Mouse (Mus musculus) hematopoietic stem cell, adult 5-6 weeks (primary cell): ENCODE measurements around the gene Gm10160. TPM values are rescaled to one million over a fixed set of nuclear protein-coding genes. Genes with fewer than 3 reads are reported as not detected.

Experiments used
- ATAC-seq, 2 experiments: fragments of 125-278 bp in 1 of 2; replicated peaks in 1 of 2; 2 replicates each; pipeline ENCODE4 v1.8.0; 2016 to 2017; ENCODE audit warnings: inconsistent platforms in 2 of 2, mild to moderate bottlenecking in 2 of 2, moderate number of reproducible peaks in 2 of 2, low read depth in 1 of 2, moderate TSS enrichment in 1 of 2; ENCODE audit not compliant: low FRiP score in 2 of 2, poor library complexity in 2 of 2, severe bottlenecking in 2 of 2, insufficient read depth in 1 of 2, low TSS enrichment in 1 of 2
- total RNA-seq: library from RNA; stranded (forward); fragments of 172-1452, 232-1000 nt; gene quantifications from 2 replicates; pipeline ENCODE4 v1.2.3, GENCODE M21; 2017

The Gm10160 gene
- not detected in 2 replicates for total RNA-seq

GRCm38 (mm10) chr7:81855694-81856093 lies at the start of gene Gm10160:
Gm10160 (minus strand) TSS chr7:81855794.
- no peak for ATAC-seq

GRCm38 (mm10) chr7:81904926-81905325 lies 49.3 kb upstream of the Gm10160 start:
- no peak for ATAC-seq

GRCm38 (mm10) chr7:81904094-81904493 lies 48.5 kb upstream of the Gm10160 start:
- no peak for ATAC-seq

DNA sequence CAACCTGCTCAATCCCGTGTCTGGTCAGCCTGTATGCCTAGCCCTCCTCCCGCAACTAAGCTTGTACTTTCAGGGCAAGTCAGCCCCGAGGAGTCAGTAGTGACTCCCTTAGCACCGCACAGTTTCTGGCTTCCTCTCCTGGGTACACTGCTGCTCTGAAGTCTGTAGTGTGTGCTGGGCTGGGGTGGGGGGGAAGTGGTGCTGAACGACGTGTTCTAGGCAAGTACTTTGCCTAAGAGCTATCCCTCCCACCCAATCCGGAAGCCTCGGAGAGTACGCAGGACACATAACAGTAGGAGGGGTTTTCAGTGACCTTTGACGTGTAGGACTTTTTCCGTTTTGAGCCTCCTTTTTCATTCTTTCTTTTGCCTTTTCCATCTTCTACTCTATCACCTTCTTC lies 43.8 kb upstream of the Gm10160 start:
- no peak for ATAC-seq

DNA sequence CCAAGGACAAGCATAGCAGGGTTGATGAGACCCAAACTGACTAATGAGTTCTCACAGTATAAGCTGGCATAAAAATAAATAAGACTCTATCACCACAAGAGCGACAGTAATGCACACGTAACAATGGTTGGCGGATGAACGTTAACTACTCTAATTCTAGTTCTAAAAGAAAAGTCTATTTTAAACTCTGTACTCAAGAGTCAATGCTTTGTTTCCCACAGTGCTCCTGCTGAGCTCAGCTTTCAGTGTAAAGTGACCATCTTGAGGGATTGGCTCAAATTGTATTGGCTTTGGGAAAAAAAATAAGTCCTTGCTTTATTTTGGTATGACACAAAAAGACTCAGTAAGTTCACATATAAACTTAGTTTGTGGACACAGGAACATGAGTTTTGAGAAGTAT lies 29.5 kb upstream of the Gm10160 start:
- ATAC-seq: no peak

- ATAC-seq: no peak
Observed at GRCm38 (mm10) chr7:81881600-81881999, 26.0 kb upstream of the Gm10160 start.

- ATAC-seq: no peak
Observed at GRCm38 (mm10) chr7:81880797-81881196, 25.2 kb upstream of the Gm10160 start.

GRCm38 (mm10) chr7:81880286-81880685 lies 24.7 kb upstream of the Gm10160 start:
- ATAC-seq: no peak

DNA sequence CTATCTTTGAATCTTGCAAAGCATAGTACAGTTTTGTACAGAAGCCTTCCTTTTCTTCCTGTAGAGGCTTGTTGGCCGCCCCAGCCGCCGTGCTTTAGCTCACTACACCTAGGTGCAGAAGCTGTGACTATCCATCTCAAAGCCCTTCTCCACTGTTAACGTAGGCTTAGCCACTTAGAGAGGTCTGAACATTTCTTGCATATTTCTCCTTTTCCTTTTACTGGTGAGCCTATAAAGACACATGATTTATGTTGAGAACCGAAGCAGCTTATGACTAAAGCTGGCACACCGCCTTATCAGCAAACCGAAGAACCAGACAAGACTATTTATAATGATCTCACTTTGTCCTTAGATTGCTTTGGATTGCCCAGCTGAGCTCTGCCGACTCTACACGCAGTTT lies 19.8 kb upstream of the Gm10160 start:
- ATAC-seq: no peak

- ATAC-seq: no peak
Observed at GRCm38 (mm10) chr7:81874636-81875035, 19.0 kb upstream of the Gm10160 start.

DNA sequence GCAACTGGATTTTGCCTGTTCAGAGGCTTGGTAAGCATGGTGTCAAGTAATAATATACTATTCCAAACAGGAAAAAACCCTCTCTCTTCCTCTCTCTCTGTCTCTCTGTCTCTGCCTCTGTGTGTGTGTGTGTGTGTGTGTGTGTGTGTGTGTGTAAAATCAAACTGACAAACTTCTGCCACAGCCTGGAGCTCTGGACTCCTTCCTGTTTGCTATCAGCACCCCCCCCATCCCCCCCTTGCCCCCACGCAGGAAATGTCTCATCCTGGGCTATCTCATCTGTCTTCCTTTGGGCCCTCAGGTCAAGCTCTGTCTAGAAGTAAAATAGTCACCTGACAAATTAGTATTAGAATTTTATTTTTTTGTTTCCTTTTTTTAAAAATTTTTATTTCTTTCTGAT lies 18.2 kb upstream of the Gm10160 start:
- ATAC-seq: no peak

GRCm38 (mm10) chr7:81872493-81873013 lies 17.0 kb upstream of the Gm10160 start:
- no peak for ATAC-seq

- peak; percentile 75 to 76 for ATAC-seq
Observed at GRCm38 (mm10) chr7:81868158-81868557, 12.6 kb upstream of the Gm10160 start.

DNA sequence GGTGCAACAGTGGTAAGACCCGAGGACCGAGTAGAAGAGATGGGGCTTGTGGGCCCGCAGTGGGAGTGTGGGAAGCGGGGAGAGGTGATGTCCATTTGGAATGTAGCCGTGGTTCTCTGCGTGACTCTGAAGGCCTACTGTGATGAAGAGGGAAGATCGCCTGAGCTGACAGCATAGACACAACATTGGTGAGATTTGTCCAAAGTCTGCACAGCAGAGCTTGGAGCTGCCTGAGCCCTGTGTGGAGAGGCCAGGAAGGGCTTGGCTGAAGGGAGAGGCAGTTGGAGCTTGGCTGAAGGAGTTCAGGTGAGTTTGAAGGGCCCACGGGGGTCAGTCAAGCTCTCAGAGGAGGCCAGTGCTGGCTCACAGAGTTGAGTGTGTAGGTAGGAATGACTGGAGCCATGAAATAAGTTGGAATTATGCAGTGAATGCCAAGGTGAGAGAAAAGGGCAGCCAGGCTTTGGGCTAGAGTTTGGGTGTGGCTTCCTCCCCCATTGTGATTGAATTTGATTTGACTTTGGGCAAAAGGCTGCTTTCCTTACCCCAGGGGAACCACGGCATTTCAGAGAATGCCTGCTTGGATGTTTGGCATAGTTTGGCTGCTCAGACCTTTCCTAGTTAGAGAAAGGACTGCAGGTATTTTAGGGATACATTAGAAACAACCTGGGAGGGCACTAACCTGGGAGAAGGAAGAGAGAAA lies 11.8 kb upstream of the Gm10160 start:
- no peak for ATAC-seq

DNA sequence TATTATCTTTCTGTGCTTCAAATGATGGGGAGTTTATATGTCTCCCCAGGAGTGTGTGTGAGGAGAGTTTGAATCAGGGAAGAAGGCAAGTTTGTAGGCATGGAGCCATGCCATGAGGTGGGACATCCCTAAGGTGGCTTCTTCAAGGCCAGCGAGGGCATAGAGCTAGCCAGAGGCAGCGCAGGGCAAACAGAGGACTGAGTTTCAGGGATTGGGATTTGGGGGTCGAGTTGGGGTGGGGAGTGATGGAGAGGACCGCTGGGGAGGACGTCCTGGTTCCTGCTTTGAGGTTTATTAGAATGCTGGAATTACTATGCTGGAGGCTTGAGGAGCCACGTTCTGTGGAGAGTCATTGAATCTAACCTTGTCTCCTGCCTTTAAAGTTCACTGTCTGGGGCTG lies 10.3 kb upstream of the Gm10160 start:
- ATAC-seq: no peak

GRCm38 (mm10) chr7:81864552-81864951 lies 9.0 kb upstream of the Gm10160 start:
- ATAC-seq: no peak

GRCm38 (mm10) chr7:81862587-81863583 lies 7.3 kb upstream of the Gm10160 start:
- peak; percentile 55 to 68 for ATAC-seq

GRCm38 (mm10) chr7:81861921-81862320 lies 6.3 kb upstream of the Gm10160 start:
- no peak for ATAC-seq
